Mouse (Mus musculus) forebrain, embryonic 10.5 days (tissue): ENCODE data around the gene Mefv. TPM values are rescaled to one million over a fixed set of nuclear protein-coding genes. Genes with fewer than 3 reads are reported as not detected.

Experiments
- DNase-seq: peaks from one replicate; pipeline ENCODE4 v3.0.0-alpha.2; 2017; ENCODE audit warnings: low spot score; ENCODE audit errors: extremely low spot score
- H3K27ac ChIP-seq: fragments of 300-500 bp; sonication (generic); 2 replicates; pipeline ENCODE4 v1.5.1; 2016; ENCODE audit warnings: mild to moderate bottlenecking
- H3K27me3 ChIP-seq: fragments of 300-500 bp; sonication (generic); 2 replicates; pipeline ENCODE4 v1.6.1; 2016; ENCODE audit warnings: mild to moderate bottlenecking; ENCODE audit not compliant: poor library complexity, severe bottlenecking
- H3K36me3 ChIP-seq: fragments of 300-500 bp; sonication (generic); replicated peaks from 2 replicates; pipeline ENCODE4 v1.6.1; 2016; ENCODE audit warnings: mild to moderate bottlenecking, moderate library complexity
- H3K4me1 ChIP-seq: fragments of 300-500 bp; sonication (generic); 2 replicates; pipeline ENCODE4 v1.6.1; 2016
- H3K4me3 ChIP-seq: fragments of 300-500 bp; sonication (generic); 2 replicates; pipeline ENCODE4 v1.5.1; 2016; ENCODE audit warnings: mild to moderate bottlenecking, moderate library complexity
- H3K9me3 ChIP-seq: fragments of 300-500 bp; sonication (generic); 2 replicates; pipeline ENCODE4 v1.6.1; 2016; ENCODE audit warnings: mild to moderate bottlenecking, moderate library complexity
- WGBS: fragments of 180-500 bp; shearing (Covaris S2); methylation state at CpG from one replicate; pipeline ENCODE4 v1.1.7; 2016; 5-methylcytosine and 5-hydroxymethylcytosine counted together
- polyA plus RNA-seq: library from polyadenylated mRNA; unstranded; fragments of >200 nt; fragmentation: Nextera tagmentation; extraction: Ambion mirVana; gene quantifications from 2 replicates; pipeline ENCODE4 v1.2.1, GENCODE M21; 2016

Gene Mefv
- polyA plus RNA-seq = not detected in 2 replicates

GRCm38 (mm10) chr16:3717980-3718379 lies at the start of gene Mefv:
Gene Mefv, minus strand, starts transcription at chr16:3718097.
- Histone ChIP-seq H3K27me3 (no peaks in the 10 kb centered on the region), H3K9me3 (peaks cover 13% of the 10 kb centered on the region; the same call in 1 of the 2 replicates), H3K4me1 (no peaks in the 10 kb centered on the region), H3K36me3 (no peaks in the 10 kb centered on the region), H3K27ac (no peak within 1 kb of the TSS), H3K4me3 (no peak within 1 kb of the TSS)
- 92% methylated on average over 6 of the region's 6 CpGs for WGBS
- DNase-seq = no peak

GRCm38 (mm10) chr16:3748976-3749375 lies 31.1 kb upstream of the Mefv start:
- Histone ChIP-seq H3K27me3 (no peaks in the 10 kb centered on the region), H3K36me3 (peaks cover 72% of the 10 kb centered on the region), H3K4me1 (peaks cover 17% of the 10 kb centered on the region), H3K4me3 (no peak overlapping the region), H3K27ac (no peak overlapping the region), H3K9me3 (peaks cover 32% of the 10 kb centered on the region)
- 97% methylated on average over 3 of the region's 3 CpGs for WGBS
- no peak for DNase-seq

GRCm38 (mm10) chr16:3745656-3746055 lies 27.8 kb upstream of the Mefv start:
- no peak overlapping the region for H3K27ac ChIP-seq
- H3K36me3 ChIP-seq = peaks cover 50% of the 10 kb centered on the region
- H3K4me1 ChIP-seq = peaks cover 24% of the 10 kb centered on the region
- WGBS = 88% methylated on average over 4 of the region's 4 CpGs
- peaks cover 32% of the 10 kb centered on the region for H3K9me3 ChIP-seq
- no peaks in the 10 kb centered on the region for H3K27me3 ChIP-seq
- DNase-seq = no peak
- H3K4me3 ChIP-seq = peak overlapping the region; percentile 79

- Histone ChIP-seq H3K9me3 (peaks cover 21% of the 10 kb centered on the region), H3K4me1 (peaks cover 24% of the 10 kb centered on the region), H3K27me3 (no peaks in the 10 kb centered on the region), H3K4me3 (peak overlapping the region; percentile 79), H3K36me3 (peaks cover 36% of the 10 kb centered on the region), H3K27ac (peak overlapping the region; percentile 90)
- WGBS = under 1% methylated on average over 32 of the region's 32 CpGs
- DNase-seq = no peak
Observed at GRCm38 (mm10) chr16:3744186-3744700, 26.3 kb upstream of the Mefv start.

- H3K9me3 ChIP-seq = peaks cover 15% of the 10 kb centered on the region
- under 1% methylated on average over 42 of the region's 42 CpGs for WGBS
- H3K27ac ChIP-seq = peak within 1 kb of the TSS; percentile 90
Observed at GRCm38 (mm10) chr16:3743503-3744185, 25.7 kb upstream of the Mefv start, which contains the start of gene Zfp263. Gene Zfp263, plus strand, starts transcription at chr16:3744093.

GRCm38 (mm10) chr16:3742466-3742865 lies 24.6 kb upstream of the Mefv start:
- WGBS = 97% methylated on average over 6 of the region's 6 CpGs
- Histone ChIP-seq H3K4me1 (peaks cover 24% of the 10 kb centered on the region), H3K4me3 (no peak overlapping the region), H3K36me3 (peaks cover 20% of the 10 kb centered on the region), H3K27me3 (no peaks in the 10 kb centered on the region), H3K27ac (no peak overlapping the region), H3K9me3 (peaks cover 7% of the 10 kb centered on the region; the same call in 1 of the 2 replicates)
- DNase-seq = no peak

More at GRCm38 (mm10) chr16:3743503-3744185, 25.7 kb upstream of the Mefv start, which contains the start of gene Zfp263:
- peak; percentile 96 for DNase-seq
- H3K27me3 ChIP-seq = no peaks in the 10 kb centered on the region
- peak within 1 kb of the TSS; percentile 79 for H3K4me3 ChIP-seq
- peaks cover 30% of the 10 kb centered on the region for H3K36me3 ChIP-seq
- H3K4me1 ChIP-seq = peaks cover 24% of the 10 kb centered on the region

- no peaks in the 10 kb centered on the region for H3K4me1 ChIP-seq
- WGBS = 75% methylated on average over 1 of the region's 1 CpGs
- H3K36me3 ChIP-seq = no peaks in the 10 kb centered on the region
- H3K4me3 ChIP-seq = no peak overlapping the region
- H3K9me3 ChIP-seq = no peaks in the 10 kb centered on the region; the same call in 1 of the 2 replicates
- H3K27me3 ChIP-seq = no peaks in the 10 kb centered on the region
- no peak overlapping the region for H3K27ac ChIP-seq
- no peak for DNase-seq
Observed at GRCm38 (mm10) chr16:3733198-3733732, 15.4 kb upstream of the Mefv start.

GRCm38 (mm10) chr16:3732612-3733011 lies 14.7 kb upstream of the Mefv start:
- DNase-seq = no peak
- Histone ChIP-seq H3K4me1 (no peaks in the 10 kb centered on the region), H3K36me3 (no peaks in the 10 kb centered on the region), H3K4me3 (no peak overlapping the region), H3K27ac (no peak overlapping the region), H3K27me3 (no peaks in the 10 kb centered on the region), H3K9me3 (no peaks in the 10 kb centered on the region; the same call in 1 of the 2 replicates)
- 89% methylated on average over 4 of the region's 4 CpGs for WGBS

GRCm38 (mm10) chr16:3727980-3728720 lies 10.3 kb upstream of the Mefv start:
- Histone ChIP-seq H3K4me3 (no peak overlapping the region), H3K36me3 (no peaks in the 10 kb centered on the region), H3K27ac (no peak overlapping the region), H3K9me3 (peaks cover 2% of the 10 kb centered on the region; the same call in 1 of the 2 replicates), H3K4me1 (no peaks in the 10 kb centered on the region), H3K27me3 (no peaks in the 10 kb centered on the region)
- WGBS = 87% methylated on average over 6 of the region's 6 CpGs
- DNase-seq = no peak

GRCm38 (mm10) chr16:3723231-3723630 lies 5.3 kb upstream of the Mefv start:
- H3K27me3 ChIP-seq = no peaks in the 10 kb centered on the region
- H3K4me3 ChIP-seq = no peak overlapping the region
- WGBS = 78% methylated on average over 3 of the region's 3 CpGs
- 0 out of 2 replicates have a peak, but pooled peaks cover 2% of the 10 kb centered on the region for H3K9me3 ChIP-seq
- no peak for DNase-seq
- no peak overlapping the region for H3K27ac ChIP-seq
- H3K4me1 ChIP-seq = no peaks in the 10 kb centered on the region
- H3K36me3 ChIP-seq = no peaks in the 10 kb centered on the region

- H3K9me3 ChIP-seq = peaks cover 32% of the 10 kb centered on the region; the same call in 1 of the 2 replicates
- H3K4me3 ChIP-seq = no peak overlapping the region
- DNase-seq = no peak
- no peaks in the 10 kb centered on the region for H3K27me3 ChIP-seq
- H3K4me1 ChIP-seq = no peaks in the 10 kb centered on the region
- H3K36me3 ChIP-seq = no peaks in the 10 kb centered on the region
- 96% methylated on average over 2 of the region's 2 CpGs for WGBS
- H3K27ac ChIP-seq = no peak overlapping the region
Observed at GRCm38 (mm10) chr16:3714731-3715130, 3.2 kb downstream of the Mefv start.

- Histone ChIP-seq H3K36me3 (no peaks in the 10 kb centered on the region), H3K27me3 (no peaks in the 10 kb centered on the region), H3K4me3 (no peak overlapping the region), H3K4me1 (no peaks in the 10 kb centered on the region), H3K9me3 (peaks cover 29% of the 10 kb centered on the region; the same call in 1 of the 2 replicates), H3K27ac (no peak overlapping the region)
- 94% methylated on average over 6 of the region's 6 CpGs for WGBS
- DNase-seq = no peak
Observed at GRCm38 (mm10) chr16:3706680-3707079, 11.2 kb downstream of the Mefv start.
